Mouse (Mus musculus): ENCODE results near the gene Bcl6.

DNA sequence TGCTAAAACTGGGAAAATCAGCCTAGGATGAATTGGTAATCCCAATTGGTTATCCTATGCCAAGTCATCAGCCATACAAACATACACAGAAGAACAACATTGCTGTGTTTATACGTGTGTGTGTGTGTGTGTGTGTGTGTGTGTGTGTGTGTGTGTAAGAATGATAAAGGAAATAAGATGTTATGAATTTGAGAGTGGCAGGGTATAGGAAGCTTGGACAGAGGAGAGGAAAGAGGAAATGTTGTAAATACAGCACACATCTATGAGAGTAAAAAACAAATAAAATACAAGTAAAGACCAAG, 34.7 kb downstream of the Bcl6 start:
- TF ChIP-seq CTCF (IDR thresholded peaks at IDR 0.05; ENCODE audit: low read depth) (no peak), EP300 (IDR thresholded peaks at IDR 0.05; ENCODE audit: low read depth) (no peak)
